Mouse (Mus musculus): ENCODE results near the gene Olfr1392.

Olfr1392 gene

GRCm38 (mm10) chr11:49322442-49322841 is 37.4 kb downstream of the Olfr1392 start, which contains the start of gene Olfr1391:
Gene Olfr1391 (plus strand): TSS chr11:49322742.
- no peak for DNase-seq (ENCODE audit: low spot score in 2 of 2)

GRCm38 (mm10) chr11:49326726-49327125 is 41.6 kb downstream of the Olfr1392 start:
- DNase-seq (ENCODE audit: low spot score in 2 of 2): no peak

- DNase-seq (ENCODE audit: low spot score in 2 of 2): no peak
These were observed 44.6 kb downstream of the Olfr1392 start for GRCm38 (mm10) chr11:49329686-49330085.

- DNase-seq (ENCODE audit: low spot score in 2 of 2): no peak
These were observed 49.8 kb downstream of the Olfr1392 start, which contains the start of gene Olfr1390 for GRCm38 (mm10) chr11:49334888-49335287. Gene Olfr1390 (plus strand): TSS chr11:49335188.

- no peak for DNase-seq (ENCODE audit: low spot score in 2 of 2)
These were observed 52.2 kb downstream of the Olfr1392 start for GRCm38 (mm10) chr11:49337150-49337832.
